In the genomic region with DNA sequence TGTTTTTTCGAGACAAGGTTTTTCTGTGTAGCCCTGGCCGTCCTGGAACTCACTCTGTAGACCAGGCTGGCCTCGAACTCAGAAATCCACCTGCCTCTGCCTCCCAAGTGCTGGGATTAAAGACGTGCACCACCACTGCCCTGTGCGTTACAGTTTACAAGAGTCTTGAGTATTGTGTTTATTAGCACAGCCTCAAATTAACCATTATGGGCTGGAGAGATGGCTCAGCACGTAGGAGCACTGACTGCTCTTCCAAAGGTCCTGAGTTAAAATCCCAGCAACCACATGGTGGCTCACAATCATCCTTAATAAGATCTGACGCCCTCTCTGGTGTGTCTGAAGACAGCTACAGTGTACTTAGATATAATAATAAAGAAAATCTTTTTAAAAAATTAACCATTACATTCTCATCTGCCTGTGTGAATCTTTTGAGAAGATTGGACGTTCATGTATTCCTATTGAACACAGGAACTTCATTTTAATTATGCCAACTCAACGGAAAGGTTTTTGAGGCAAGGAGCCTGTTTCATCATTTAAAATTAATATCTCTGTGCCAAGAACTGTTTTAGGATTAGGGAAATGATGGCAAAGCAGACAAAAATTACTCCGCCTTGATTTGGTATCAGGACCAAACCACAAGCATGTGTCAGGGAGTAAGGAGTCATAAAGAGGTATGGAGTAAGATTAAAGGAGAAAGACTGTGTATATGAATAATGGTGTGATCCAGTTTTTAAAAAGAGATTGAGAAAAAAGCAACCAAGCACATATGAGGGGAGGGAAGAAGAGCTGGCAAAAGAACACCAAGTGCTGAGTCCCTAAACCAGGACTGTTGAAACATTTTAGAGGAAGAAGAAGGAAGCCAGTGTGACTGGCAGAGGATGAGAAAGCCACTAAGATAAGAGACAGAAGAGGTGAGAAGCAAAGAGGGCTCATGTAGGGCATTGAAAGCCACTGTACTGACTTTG, we compare ENCODE assay signal across 8 mouse cellular contexts. TPM values are rescaled to one million over a fixed set of nuclear protein-coding genes. Genes with fewer than 3 reads are reported as not detected.
DNase-seq lines count a peak whose midpoint lies in the region; ATAC-seq and TF ChIP-seq lines count a peak whose summit lies in the region.

No protein-coding gene starts in this region.

- H3K9me3 ChIP-seq in embryonic facial prominence, embryonic 11.5 days (replicated peaks; ENCODE audit: control insufficient read depth, low read length) = no peaks in the 10 kb centered on the region
- H3K9me3 ChIP-seq in intestine, embryonic 15.5 days = no peaks in the 10 kb centered on the region

- no peak for DNase-seq in heart, adult 2 months
- DNase-seq in heart, adult 18-20 months = no peak
- DNase-seq in 416B (ENCODE audit: low read depth) = peak; percentile 60
- DNase-seq in embryonic facial prominence, embryonic 11.5 days (ENCODE audit: low spot score) = peak; percentile 2
- no peak for DNase-seq in right cerebral cortex, postnatal 36 days (ENCODE audit: low spot score in 2 of 2)
- no peak for DNase-seq in frontal cortex, postnatal 36 days (ENCODE audit: low spot score in 2 of 2)

- no peak for ATAC-seq in embryonic facial prominence, embryonic 11.5 days (replicated peaks; ENCODE audit: insufficient number of reproducible peaks, low FRiP score, low TSS enrichment, low read depth)
- ATAC-seq in intestine, embryonic 15.5 days = peak; percentile 9; the same call in 1 of the 2 replicates

- H3K27ac ChIP-seq in heart, adult 2 months = peak overlapping the region; percentile 93
- peak overlapping the region; percentile 96; the same call in 1 of the 2 replicates for H3K27ac ChIP-seq in embryonic facial prominence, embryonic 11.5 days (replicated peaks; ENCODE audit: low read depth, low read length)
- H3K27ac ChIP-seq in intestine, embryonic 15.5 days = peak overlapping the region; percentile 97
- peak overlapping the region; percentile 98 for H3K27ac ChIP-seq in olfactory bulb, adult 2 months (ENCODE audit: insufficient read depth, low read depth, low read length)

- H3K36me3 ChIP-seq in heart, adult 2 months (ENCODE audit: control insufficient read depth, insufficient read depth, low read length) = peaks cover 4% of the 10 kb centered on the region; the same call in 1 of the 2 replicates
- no peaks in the 10 kb centered on the region for H3K36me3 ChIP-seq in embryonic facial prominence, embryonic 11.5 days (replicated peaks; ENCODE audit: control insufficient read depth, insufficient read depth, low read depth, low read length)
- H3K36me3 ChIP-seq in intestine, embryonic 15.5 days = no peaks in the 10 kb centered on the region

- WGBS in heart, adult 2 months = 27% methylated on average over 10 of the region's 10 CpGs
- 50% methylated on average over 10 of the region's 10 CpGs for WGBS in embryonic facial prominence, embryonic 11.5 days
- WGBS in intestine, embryonic 15.5 days = 33% methylated on average over 10 of the region's 10 CpGs
- WGBS in olfactory bulb, adult 2 months = 22% methylated on average over 10 of the region's 10 CpGs

- no peak for TF ChIP-seq EP300 in heart, adult 2 months (IDR thresholded peaks at IDR 0.05; ENCODE audit: insufficient read depth, low read depth, low read length)

- intact Hi-C loops in heart, adult 2 months (cut with DNase I) = no loop called here

- peak overlapping the region; percentile 47 for H3K4me2 ChIP-seq in embryonic facial prominence, embryonic 11.5 days (ENCODE audit: low read depth, low read length)
- H3K4me2 ChIP-seq in intestine, embryonic 15.5 days (replicated peaks) = peak overlapping the region; percentile 60

- peak; percentile 21; the same call in 1 of the 2 replicates for TF ChIP-seq CTCF in heart, adult 2 months (IDR thresholded peaks at IDR 0.05)
- TF ChIP-seq CTCF in olfactory bulb, adult 2 months (IDR thresholded peaks at IDR 0.05; ENCODE audit: insufficient read depth, low read depth, low read length) = no peak

- H3K27me3 ChIP-seq in heart, adult 2 months (ENCODE audit: control insufficient read depth, insufficient read depth, low read length) = no peaks in the 10 kb centered on the region
- no peaks in the 10 kb centered on the region for H3K27me3 ChIP-seq in embryonic facial prominence, embryonic 11.5 days (ENCODE audit: control insufficient read depth, insufficient read depth, low read length)
- no peaks in the 10 kb centered on the region for H3K27me3 ChIP-seq in intestine, embryonic 15.5 days (replicated peaks)

- H3K9ac ChIP-seq in heart, adult 2 months (ENCODE audit: low read depth, low read length) = no peak overlapping the region; the same call in 1 of the 2 replicates
- H3K9ac ChIP-seq in embryonic facial prominence, embryonic 11.5 days (replicated peaks; ENCODE audit: low read length) = peak overlapping the region; percentile 97
- H3K9ac ChIP-seq in intestine, embryonic 15.5 days = peak overlapping the region; percentile 79; the same call in 1 of the 2 replicates

- peak overlapping the region; percentile 75 for H3K4me3 ChIP-seq in heart, adult 2 months
- peak overlapping the region; percentile 85 for H3K4me3 ChIP-seq in embryonic facial prominence, embryonic 11.5 days (ENCODE audit: low read depth, low read length)
- H3K4me3 ChIP-seq in intestine, embryonic 15.5 days (replicated peaks) = peak overlapping the region; percentile 75
- peak overlapping the region; percentile 72 for H3K4me3 ChIP-seq in olfactory bulb, adult 2 months (ENCODE audit: insufficient read depth, low read depth, low read length)

- TF ChIP-seq POLR2A in heart, adult 2 months (IDR thresholded peaks at IDR 0.05; ENCODE audit: insufficient read depth, low read depth, low read length) = no peak
- TF ChIP-seq POLR2A in olfactory bulb, adult 2 months (IDR thresholded peaks at IDR 0.05; ENCODE audit: insufficient read depth, low read depth, low read length) = no peak

- peaks cover 2% of the 10 kb centered on the region for H3K4me1 ChIP-seq in heart, adult 2 months (ENCODE audit: control insufficient read depth, insufficient read depth, low read length)
- no peaks in the 10 kb centered on the region; the same call in 1 of the 2 replicates for H3K4me1 ChIP-seq in embryonic facial prominence, embryonic 11.5 days (ENCODE audit: control insufficient read depth, insufficient read depth, low read length)
- peaks cover 3% of the 10 kb centered on the region; the same call in 1 of the 2 replicates for H3K4me1 ChIP-seq in intestine, embryonic 15.5 days (replicated peaks)
- no peaks in the 10 kb centered on the region for H3K4me1 ChIP-seq in olfactory bulb, adult 2 months (ENCODE audit: control insufficient read depth, insufficient read depth, low read length)

- 0 out of 2 replicates have a peak, but pooled peaks cover 2% of the 10 kb centered on the region for H3K79me2 ChIP-seq in heart, adult 2 months (replicated peaks; ENCODE audit: control insufficient read depth, insufficient read depth, low read length)

RNA-seq across cellular contexts. Expression of gene Rprd2, which starts 1.7 kb away (rescaled TPM):
- total RNA-seq in heart, adult 2 months (2021) = 10 to 100 TPM; 35.5 to 47.7 TPM
- polyA plus RNA-seq in heart, adult 2 months (2012; rRNA removed) = 12.1 and 13.9 TPM in 2 replicates
- 10 to 100 TPM; 42.5 to 44.6 TPM for total RNA-seq in heart, adult 18-20 months (2021)
- 21.5 and 24.4 TPM in 2 replicates for polyA plus RNA-seq in embryonic facial prominence, embryonic 11.5 days (2014; fragmentation: Nextera tagmentation; extraction: Ambion mirVana)
- polyA plus RNA-seq in intestine, embryonic 15.5 days (2015; fragmentation: Nextera tagmentation; extraction: Ambion mirVana) = 16.9 and 18.3 TPM in 2 replicates
- 146 TPM in 1 of 2 replicates, not detected in the other for polyA plus RNA-seq in olfactory bulb, adult 2 months (2012; ENCODE audit: insufficient read depth, insufficient read length, low replicate concordance, missing spikeins)

RNA-seq across cellular contexts. Expression of gene Prpf3, which starts 35.4 kb away (rescaled TPM):
- total RNA-seq in heart, adult 2 months (2021) = 10 to 100 TPM; 19.4 to 24.0 TPM
- polyA plus RNA-seq in heart, adult 2 months (2012; rRNA removed) = 9.3 and 13.2 TPM in 2 replicates
- 10 to 100 TPM; 20.5 to 22.9 TPM for total RNA-seq in heart, adult 18-20 months (2021)
- 69.4 and 70.6 TPM in 2 replicates for polyA plus RNA-seq in embryonic facial prominence, embryonic 11.5 days (2014; fragmentation: Nextera tagmentation; extraction: Ambion mirVana)
- polyA plus RNA-seq in intestine, embryonic 15.5 days (2015; fragmentation: Nextera tagmentation; extraction: Ambion mirVana) = 44.2 and 44.9 TPM in 2 replicates
- 314 TPM in 1 of 2 replicates, not detected in the other for polyA plus RNA-seq in olfactory bulb, adult 2 months (2012; ENCODE audit: insufficient read depth, insufficient read length, low replicate concordance, missing spikeins)

RNA-seq across cellular contexts. Expression of gene Mrps21, which starts 51.0 kb away (rescaled TPM):
- total RNA-seq in heart, adult 2 months (2021) = 100 to 1,000 TPM; 314 to 350 TPM
- 174 and 218 TPM in 2 replicates for polyA plus RNA-seq in heart, adult 2 months (2012; rRNA removed)
- 100 to 1,000 TPM; 323 to 346 TPM for total RNA-seq in heart, adult 18-20 months (2021)
- polyA plus RNA-seq in embryonic facial prominence, embryonic 11.5 days (2014; fragmentation: Nextera tagmentation; extraction: Ambion mirVana) = 331 and 337 TPM in 2 replicates
- 346 and 351 TPM in 2 replicates for polyA plus RNA-seq in intestine, embryonic 15.5 days (2015; fragmentation: Nextera tagmentation; extraction: Ambion mirVana)
- not detected in 2 replicates for polyA plus RNA-seq in olfactory bulb, adult 2 months (2012; ENCODE audit: insufficient read depth, insufficient read length, low replicate concordance, missing spikeins)

Comparison
In these comparisons a context has a peak if more than half of its experiments do, and no peak if none do; other contexts are left out.
1. DNase-seq: peak in 416B (single experiment) and embryonic facial prominence, embryonic 11.5 days (single experiment); none in heart, adult 2 months (0 of 2), heart, adult 18-20 months (0 of 2), right cerebral cortex, postnatal 36 days (0 of 2) and frontal cortex, postnatal 36 days (0 of 2).
2. Peak in every context shown above with its lines, with median percentiles within 50 percentile points of each other: H3K27ac ChIP-seq and H3K4me3 ChIP-seq.